Mouse (Mus musculus) spleen, postnatal 0 days (tissue): ENCODE data around the gene Oxsm. TPM values are rescaled to one million over a fixed set of nuclear protein-coding genes. Genes with fewer than 3 reads are reported as not detected.

Source experiments
- polyA plus RNA-seq: library from polyadenylated mRNA; unstranded; fragments of >200 nt; fragmentation: Nextera tagmentation; extraction: Ambion mirVana; gene quantifications from 2 replicates; pipeline ENCODE4 v1.2.1, GENCODE M21; 2015

Gene Oxsm
- polyA plus RNA-seq, result 2.4 and 2.7 TPM in 2 replicates

DNA sequence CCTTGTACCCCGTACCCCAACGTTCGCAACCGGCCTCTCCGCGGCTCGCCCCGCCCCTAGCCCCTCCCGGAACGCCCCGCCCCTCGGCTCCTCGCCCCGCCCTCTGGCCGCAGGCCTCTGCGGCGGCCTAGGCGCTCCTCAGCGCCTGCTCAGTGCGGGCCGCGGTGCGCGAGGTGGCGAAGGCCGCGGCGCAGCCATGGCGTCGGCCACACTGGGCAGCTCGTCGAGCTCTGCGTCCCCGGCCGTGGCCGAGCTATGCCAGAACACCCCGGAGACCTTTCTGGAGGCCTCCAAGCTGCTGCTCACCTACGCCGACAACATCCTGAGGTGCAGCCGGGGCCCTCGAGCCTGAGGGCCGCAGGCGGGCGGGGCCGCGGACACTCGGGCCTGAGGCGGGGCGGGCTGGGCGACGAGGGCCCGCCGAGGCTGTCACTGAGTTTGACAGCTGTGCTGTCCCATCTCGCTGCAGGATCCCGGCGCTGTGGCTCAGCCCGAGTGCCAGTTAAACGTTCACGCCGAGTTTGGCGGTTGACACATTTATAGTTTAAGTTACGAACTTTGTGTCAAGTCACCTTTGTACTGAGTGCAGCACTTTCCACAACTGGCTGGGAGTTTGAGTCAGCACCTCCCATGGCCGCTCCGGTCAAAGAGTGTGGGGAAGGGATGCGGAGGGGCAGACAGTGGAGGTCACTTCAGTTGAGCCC, at the start of gene Oxsm, which contains the start of gene Ngly1:
Gene Oxsm (minus strand): TSS at position 638 of the 704 bp plus-strand sequence.
Gene Ngly1 (plus strand): TSS at position 110 of the 704 bp plus-strand sequence.

Other genes with a start within 250 kb of the Oxsm start
- 27.3 and 34.6 TPM in 2 replicates for gene Ngly1, start 528 bp downstream of the Oxsm start, polyA plus RNA-seq
- 27.1 and 28.2 TPM in 2 replicates for gene Top2b, start 115.4 kb upstream of the Oxsm start, polyA plus RNA-seq